Mouse (Mus musculus) kidney, adult 2 months (tissue): ENCODE results near the gene Prrc2a.

ENCODE experiments used
- CTCF ChIP-seq: fragments of 200-500 bp; conservative IDR thresholded peaks from 2 replicates; pipeline ENCODE4 v1.5.1; 2011; ENCODE audit warnings: low read depth, mild to moderate bottlenecking, control low read depth, low read length, moderate library complexity, mixed read lengths; ENCODE audit not compliant: insufficient read depth, insufficient read length
- POLR2A ChIP-seq: fragments of 200-500 bp; IDR thresholded peaks from one replicate; pipeline ENCODE4 v1.6.1; 2011; ENCODE audit warnings: low read depth, low read length, control low read depth

DNA sequence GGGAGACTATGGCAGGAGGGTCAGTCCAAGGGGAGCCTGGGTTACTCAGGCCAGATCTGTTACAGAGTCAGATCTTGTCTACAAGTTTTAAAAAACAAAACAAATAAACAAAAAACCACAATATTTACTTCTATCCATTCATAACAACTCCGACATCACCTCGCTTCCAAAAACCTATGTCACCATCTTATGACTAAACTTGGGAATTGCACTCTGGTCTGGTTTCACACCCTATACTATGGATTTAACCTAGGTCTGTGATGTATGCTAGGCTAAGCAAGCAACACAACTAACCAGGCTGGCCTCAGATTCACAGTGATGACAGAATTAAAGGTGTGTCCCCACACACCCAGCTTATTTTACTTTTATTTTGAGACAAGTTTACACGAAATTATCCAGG lies 58.2 kb downstream of the Prrc2a start:
- TF ChIP-seq POLR2A = no peak
- TF ChIP-seq CTCF = no peak
